Mouse (Mus musculus): ENCODE measurements around the gene Spns3.
"Not testable (repeated sequence)": the region's sequence is repeated elsewhere in the genome, so short reads cannot be mapped to it uniquely, and the experiment has no call there.

DNA sequence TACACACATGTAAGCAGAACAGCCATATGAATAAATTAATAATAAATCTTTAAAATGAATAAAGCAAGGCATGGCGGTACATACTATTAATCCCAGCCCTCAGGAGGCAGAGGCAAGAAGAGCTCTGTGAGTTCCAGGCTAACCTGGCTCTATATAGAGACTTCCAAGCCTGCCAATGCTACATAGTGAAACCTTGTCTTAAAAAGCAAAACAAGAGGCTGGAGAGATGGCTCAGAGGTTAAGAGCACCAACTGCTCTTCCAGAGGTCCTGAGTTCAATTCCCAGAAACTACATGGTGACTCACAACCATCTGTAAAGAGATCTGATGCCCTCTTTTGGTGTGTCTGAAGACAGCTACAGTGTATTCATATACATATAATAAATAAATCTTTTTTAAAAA, 6.6 kb downstream of the Spns3 start:
- not testable (repeated sequence) for TF ChIP-seq CTCF, EP300 (IDR thresholded peaks at IDR 0.05; ENCODE audit: low read depth)
